Mouse (Mus musculus) neural tube, embryonic 11.5 days (tissue): ENCODE measurements around the gene Tsen15. TPM values are rescaled to one million over a fixed set of nuclear protein-coding genes. Genes with fewer than 3 reads are reported as not detected.

Experiments
- ATAC-seq: fragments of 200-750 bp; cut with Nextera tagmentation; 2 replicates; pipeline ENCODE4 v1.8.0; 2017; ENCODE audit warnings: moderate number of reproducible peaks, mild to moderate bottlenecking, moderate TSS enrichment, moderate library complexity; ENCODE audit not compliant: insufficient read depth, low FRiP score, low TSS enrichment
- DNase-seq: peaks from one replicate; pipeline ENCODE4 v3.0.0-alpha.2; 2015; ENCODE audit warnings: low spot score
- H3K27ac ChIP-seq: fragments of 300-500 bp; sonication (generic); 2 replicates; pipeline ENCODE4 v1.5.1; 2014; ENCODE audit warnings: low read depth, mild to moderate bottlenecking, low read length
- H3K27me3 ChIP-seq: fragments of 300-500 bp; sonication (generic); 2 replicates; pipeline ENCODE4 v1.6.1; 2014; ENCODE audit warnings: mild to moderate bottlenecking, low read length, mixed read lengths; ENCODE audit not compliant: control insufficient read depth, insufficient read depth
- H3K36me3 ChIP-seq: fragments of 300-500 bp; sonication (generic); 2 replicates; pipeline ENCODE4 v1.6.1; 2014; ENCODE audit warnings: mild to moderate bottlenecking, low read length, moderate library complexity, mixed read lengths; ENCODE audit not compliant: control insufficient read depth, insufficient read depth
- H3K4me1 ChIP-seq: fragments of 300-500 bp; sonication (generic); 2 replicates; pipeline ENCODE4 v1.6.1; 2014; ENCODE audit warnings: low read length, mixed read lengths; ENCODE audit not compliant: control insufficient read depth, insufficient read depth
- H3K4me2 ChIP-seq: fragments of 300-500 bp; sonication (generic); 2 replicates; pipeline ENCODE4 v1.6.1; 2014; ENCODE audit warnings: low read depth, mild to moderate bottlenecking, moderate library complexity
- H3K4me3 ChIP-seq: fragments of 300-500 bp; sonication (generic); 2 replicates; pipeline ENCODE4 v1.5.1; 2014; ENCODE audit warnings: low read depth, low read length
- H3K9ac ChIP-seq: fragments of 300-500 bp; sonication (generic); 2 replicates; pipeline ENCODE4 v1.6.1; 2014; ENCODE audit warnings: mild to moderate bottlenecking, low read length
- H3K9me3 ChIP-seq: fragments of 300-500 bp; sonication (generic); 2 replicates; pipeline ENCODE4 v1.6.1; 2016; ENCODE audit warnings: low read length; ENCODE audit not compliant: control insufficient read depth
- WGBS: fragments of 180-500 bp; shearing (Covaris S2); extraction: QIAGEN DNeasy Blood & Tissue Kit; methylation state at CpG from one replicate; pipeline ENCODE4 v1.1.7; 2014; 5-methylcytosine and 5-hydroxymethylcytosine counted together
- polyA plus RNA-seq: library from polyadenylated mRNA; unstranded; fragments of >200 nt; fragmentation: Nextera tagmentation; extraction: Ambion mirVana; gene quantifications from 2 replicates; pipeline ENCODE4 v1.2.1, GENCODE M21; 2014

The Tsen15 gene
- polyA plus RNA-seq, 1 experiment from 2014 or later: 62.8 TPM

GRCm38 (mm10) chr1:152356721-152357120 lies 29.8 kb downstream of the Tsen15 start:
- no peak overlapping the region for H3K4me3 ChIP-seq
- DNase-seq: no peak
- no peaks in the 10 kb centered on the region for H3K9me3 ChIP-seq
- 81% methylated on average over 4 of the region's 4 CpGs for WGBS
- no peaks in the 10 kb centered on the region for H3K36me3 ChIP-seq
- H3K4me2 ChIP-seq: no peak overlapping the region
- H3K27me3 ChIP-seq: no peaks in the 10 kb centered on the region
- ATAC-seq: no peak
- H3K4me1 ChIP-seq: no peaks in the 10 kb centered on the region
- H3K27ac ChIP-seq: no peak overlapping the region
- H3K9ac ChIP-seq: no peak overlapping the region

GRCm38 (mm10) chr1:152347946-152348345 lies 38.5 kb downstream of the Tsen15 start:
- no peak overlapping the region for H3K4me3 ChIP-seq
- ATAC-seq: no peak

GRCm38 (mm10) chr1:152324024-152324423 lies 62.5 kb downstream of the Tsen15 start:
- no peak overlapping the region for H3K4me3 ChIP-seq
- DNase-seq (no peak), ATAC-seq (no peak)
- no peaks in the 10 kb centered on the region for H3K36me3 ChIP-seq
- H3K4me2 ChIP-seq: no peak overlapping the region
- no peaks in the 10 kb centered on the region for H3K4me1 ChIP-seq
- H3K27ac ChIP-seq: no peak overlapping the region
- no peak overlapping the region for H3K9ac ChIP-seq
- H3K9me3 ChIP-seq: no peaks in the 10 kb centered on the region
- H3K27me3 ChIP-seq: no peaks in the 10 kb centered on the region
- 93% methylated on average over 6 of the region's 6 CpGs for WGBS

More at GRCm38 (mm10) chr1:152347946-152348345, 38.5 kb downstream of the Tsen15 start:
- Histone ChIP-seq H3K4me1 (no peaks in the 10 kb centered on the region), H3K9ac (no peak overlapping the region), H3K27ac (no peak overlapping the region), H3K36me3 (no peaks in the 10 kb centered on the region), H3K27me3 (no peaks in the 10 kb centered on the region), H3K4me2 (no peak overlapping the region), H3K9me3 (no peaks in the 10 kb centered on the region)
- DNase-seq: no peak

Other genes starting within 250 kb of the Tsen15 start
- gene Colgalt2, start 13.1 kb upstream of the Tsen15 start, polyA plus RNA-seq: 3.7 and 4.0 TPM in 2 replicates